In genomic region chr10:17362643-17363042, GRCm38 (mm10) we compare ENCODE assay signal across 24 mouse cellular contexts.
A peak's percentile ranks its signal among the peaks of the same experiment; 100 is the strongest.
DNase-seq lines count a peak whose midpoint lies in the region; TF ChIP-seq lines count a peak whose summit lies in the region.
"Had no signal": no experiment of that assay in that cellular context is flagged by ENCODE, and none has a peak within 500 bp of the region (broad histone marks: within the 10 kb centered on the region; RNA-seq: fewer than 3 reads in every experiment).

No protein-coding gene starts in this region.

- H3K27me3 ChIP-seq in C2C12 (ENCODE audit: control insufficient read depth, insufficient read depth, insufficient read length): no peaks in the 10 kb centered on the region
- H3K27me3 ChIP-seq: forebrain, embryonic 15.5 days; heart, embryonic 13.5 days; hindbrain, embryonic 13.5 days; limb, embryonic 12.5 days; liver, embryonic 13.5 days; midbrain, embryonic 12.5 days had no signal

- peak; percentile 20 to 26 for DNase-seq in heart, adult 18-20 months
- DNase-seq in heart, postnatal 25 days (ENCODE audit: low spot score): no peak
- DNase-seq in kidney, adult 9 months: peak; percentile 72
- no peak for DNase-seq in kidney, postnatal 4 days
- DNase-seq in 3134 (ENCODE audit: extremely low read depth, insufficient read length, low spot score): peak; percentile 30
- DNase-seq in thymus, postnatal 36 days: no peak
- DNase-seq in ovary, postnatal 14 days (ENCODE audit: low spot score): no peak
- DNase-seq: adrenal gland, adult 8-10 months; cerebellum, adult 11-12 months; gastrocnemius, postnatal 14 days; heart, postnatal 14 days; liver, embryonic 13.5 days; lung, adult 2 months; retina, postnatal 1 day; right cerebral cortex, postnatal 25 days; spleen, adult 18-20 months had no signal

- no peaks in the 10 kb centered on the region for H3K36me3 ChIP-seq in C2C12 (ENCODE audit: control insufficient read depth, insufficient read depth)
- H3K36me3 ChIP-seq: embryonic facial prominence, embryonic 10.5 days; forebrain, embryonic 15.5 days; heart, embryonic 13.5 days; hindbrain, embryonic 13.5 days; limb, embryonic 12.5 days; liver, embryonic 13.5 days; midbrain, embryonic 12.5 days had no signal

- no peaks in the 10 kb centered on the region for H3K79me3 ChIP-seq in C2C12 (ENCODE audit: low read depth)

- intact Hi-C loops in heart, postnatal 25 days (cut with DNase I): loop anchor here (10.0 kb wide), 1 partner anchor 362 kb away; the partner anchor contains the start of gene Cited2

- H3ac ChIP-seq in C2C12 (ENCODE audit: control insufficient read depth, insufficient read length, low read depth): no peak overlapping the region

- no peaks in the 10 kb centered on the region for H3K79me2 ChIP-seq in C2C12 (ENCODE audit: control insufficient read depth, insufficient read depth)

- H3K4me3 ChIP-seq in C2C12 (ENCODE audit: insufficient read depth, poor library complexity, severe bottlenecking): no peak overlapping the region
- H3K4me3 ChIP-seq: embryonic facial prominence, embryonic 10.5 days; forebrain, embryonic 15.5 days; heart, adult 2 months; heart, embryonic 13.5 days; hindbrain, embryonic 13.5 days; limb, embryonic 12.5 days; liver, embryonic 13.5 days; midbrain, embryonic 12.5 days had no signal

- no peak for TF ChIP-seq CTCF in C2C12 (IDR thresholded peaks at IDR 0.05; ENCODE audit: control insufficient read depth, insufficient read depth, insufficient read length)

TF ChIP-seq in C2C12, 6 proteins besides CTCF, POLR2A, EP300 and RAD21:
- TF ChIP-seq CEBPB (IDR thresholded peaks at IDR 0.05; ENCODE audit: low read depth) (peak; percentile 50), MYOG (IDR thresholded peaks at IDR 0.05; ENCODE audit: control insufficient read depth, extremely low read depth, insufficient read length) (no peak)

Comparison
In these comparisons a context has a peak if more than half of its experiments do, and no peak if none do; other contexts are left out.
1. DNase-seq: peak in heart, adult 18-20 months (2 of 2), kidney, adult 9 months (single experiment) and 3134 (single experiment); none in heart, postnatal 25 days (single experiment), kidney, postnatal 4 days (0 of 2), thymus, postnatal 36 days (0 of 2) and ovary, postnatal 14 days (single experiment).